Mouse (Mus musculus): Measurements from ENCODE around the gene Kctd19. TPM values are rescaled to one million over a fixed set of nuclear protein-coding genes. Genes with fewer than 3 reads are reported as not detected.

Gene Kctd19
- polyA plus RNA-seq, 1 experiment from 2014 or later, result not detected

DNA sequence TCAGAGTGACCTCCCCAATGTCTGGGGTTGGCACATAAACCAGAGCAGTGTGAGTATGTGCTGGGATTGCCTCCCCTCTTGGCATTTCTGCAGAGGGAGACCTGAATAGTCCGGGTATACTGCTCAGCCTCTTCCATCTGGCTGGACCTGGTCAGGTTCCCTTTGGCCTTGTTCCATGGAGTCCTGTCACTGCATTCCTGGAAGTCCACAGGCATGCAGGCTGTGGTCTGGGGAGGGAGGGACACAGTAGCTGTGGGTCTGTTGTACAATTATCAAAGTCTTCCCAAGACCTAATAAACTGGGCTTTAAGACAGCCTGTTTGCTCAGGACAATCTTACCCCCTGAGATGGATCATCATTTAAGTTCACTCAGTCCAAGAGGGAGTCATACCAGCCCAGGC lies 26.2 kb downstream of the Kctd19 start:
- Histone ChIP-seq H3K27me3 (replicated peaks; ENCODE audit: control insufficient read depth, insufficient read depth, low read length) (no peaks in the 10 kb centered on the region), H3K4me1 (replicated peaks; ENCODE audit: control insufficient read depth, insufficient read depth, low read length) (no peaks in the 10 kb centered on the region), H3K9me3 (ENCODE audit: control insufficient read depth, low read length) (no peaks in the 10 kb centered on the region), H3K4me3 (ENCODE audit: low read depth, low read length) (no peak overlapping the region), H3K9ac (ENCODE audit: low read length) (no peak overlapping the region), H3K27ac (ENCODE audit: low read depth) (no peak overlapping the region), H3K36me3 (ENCODE audit: control insufficient read depth, insufficient read depth, low read length) (no peaks in the 10 kb centered on the region), H3K4me2 (ENCODE audit: low read length) (no peak overlapping the region)
- no peak for DNase-seq (ENCODE audit: low spot score)
- ATAC-seq (replicated peaks; ENCODE audit: low FRiP score, low TSS enrichment, low read depth), result no peak
- 56% methylated on average over 1 of the region's 1 CpGs for whole genome bisulfite sequencing

DNA sequence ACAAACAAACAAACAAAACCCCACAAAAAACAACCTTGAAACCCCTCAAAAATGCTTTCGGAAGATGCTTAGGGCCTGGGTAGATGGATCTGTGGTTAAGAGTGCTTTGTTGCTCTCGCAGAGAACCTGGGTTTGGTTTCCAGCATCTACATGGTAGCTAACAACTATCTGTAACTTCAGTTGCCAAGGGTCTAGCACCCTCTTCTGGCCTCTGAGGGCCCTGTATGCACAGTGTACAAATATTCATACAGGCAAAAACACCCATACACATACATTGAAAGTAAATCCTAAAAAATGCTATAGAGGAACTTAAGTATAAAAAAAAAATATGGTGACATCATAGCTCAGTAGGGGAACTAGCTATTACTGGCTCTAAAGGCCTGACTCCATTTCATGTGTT lies 29.2 kb downstream of the Kctd19 start:
- Histone ChIP-seq H3K4me2 (ENCODE audit: low read length) (no peak overlapping the region), H3K9ac (ENCODE audit: low read length) (no peak overlapping the region), H3K27me3 (replicated peaks; ENCODE audit: control insufficient read depth, insufficient read depth, low read length) (no peaks in the 10 kb centered on the region), H3K4me3 (ENCODE audit: low read depth, low read length) (no peak overlapping the region), H3K4me1 (replicated peaks; ENCODE audit: control insufficient read depth, insufficient read depth, low read length) (no peaks in the 10 kb centered on the region), H3K27ac (ENCODE audit: low read depth) (no peak overlapping the region), H3K36me3 (ENCODE audit: control insufficient read depth, insufficient read depth, low read length) (no peaks in the 10 kb centered on the region), H3K9me3 (ENCODE audit: control insufficient read depth, low read length) (no peaks in the 10 kb centered on the region)
- WGBS, result 99% methylated on average over 2 of the region's 2 CpGs
- DNase-seq (ENCODE audit: low spot score) (no peak), ATAC-seq (replicated peaks; ENCODE audit: low FRiP score, low TSS enrichment, low read depth) (no peak)

DNA sequence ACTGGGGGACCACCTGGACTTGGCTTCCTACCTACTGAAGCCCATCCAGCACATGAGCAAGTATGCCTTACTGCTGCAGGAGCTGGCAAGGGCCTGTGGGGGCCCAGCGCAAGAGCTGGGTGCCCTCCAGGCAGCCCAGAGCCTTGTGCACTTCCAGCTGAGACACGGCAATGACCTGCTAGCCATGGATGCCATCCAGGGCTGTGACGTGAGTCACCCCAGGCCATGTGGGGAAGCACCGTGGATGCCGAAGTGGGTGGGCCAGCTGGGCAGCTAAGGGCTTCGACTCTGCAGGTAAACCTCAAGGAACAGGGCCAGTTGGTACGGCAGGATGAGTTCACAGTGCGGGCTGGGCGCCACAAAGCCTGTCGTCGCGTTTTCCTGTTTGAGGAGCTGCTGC lies 33.0 kb downstream of the Kctd19 start:
- H3K4me1 ChIP-seq (replicated peaks; ENCODE audit: control insufficient read depth, insufficient read depth, low read length), result 0 out of 2 replicates have a peak, but pooled peaks cover 6% of the 10 kb centered on the region
- ATAC-seq (replicated peaks; ENCODE audit: low FRiP score, low TSS enrichment, low read depth), result no peak
- 81% methylated on average over 12 of the region's 12 CpGs for WGBS
- no peak overlapping the region for H3K4me2 ChIP-seq (ENCODE audit: low read length)
- no peak overlapping the region for H3K9ac ChIP-seq (ENCODE audit: low read length)
- H3K36me3 ChIP-seq (ENCODE audit: control insufficient read depth, insufficient read depth, low read length), result no peaks in the 10 kb centered on the region
- no peaks in the 10 kb centered on the region for H3K9me3 ChIP-seq (ENCODE audit: control insufficient read depth, low read length)
- H3K27me3 ChIP-seq (replicated peaks; ENCODE audit: control insufficient read depth, insufficient read depth, low read length), result no peaks in the 10 kb centered on the region
- no peak for DNase-seq (ENCODE audit: low spot score)
- no peak overlapping the region for H3K4me3 ChIP-seq (ENCODE audit: low read depth, low read length)
- no peak overlapping the region for H3K27ac ChIP-seq (ENCODE audit: low read depth)

DNA sequence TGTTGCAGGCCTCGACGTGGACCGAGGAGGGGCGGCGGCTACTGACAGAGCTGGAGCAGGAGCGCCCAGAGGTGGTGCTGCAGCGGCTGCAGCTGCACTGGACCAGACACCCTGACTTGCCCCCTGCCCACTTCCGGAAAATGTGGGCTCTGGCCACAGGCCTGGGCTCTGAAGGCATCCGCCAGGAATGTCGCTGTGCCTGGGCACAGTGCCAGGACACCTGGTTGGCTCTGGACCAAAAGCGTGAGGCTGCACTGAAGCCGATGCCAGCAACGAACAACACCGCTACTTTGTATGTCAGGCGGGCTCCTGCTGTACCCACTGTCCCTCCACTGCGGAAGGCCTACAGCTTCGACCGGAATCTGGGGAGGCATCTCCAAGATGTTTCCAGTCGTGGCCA lies 34.6 kb downstream of the Kctd19 start:
- Histone ChIP-seq H3K4me3 (ENCODE audit: low read depth, low read length) (no peak overlapping the region), H3K9ac (ENCODE audit: low read length) (no peak overlapping the region), H3K4me2 (ENCODE audit: low read length) (no peak overlapping the region), H3K27me3 (replicated peaks; ENCODE audit: control insufficient read depth, insufficient read depth, low read length) (no peaks in the 10 kb centered on the region), H3K27ac (ENCODE audit: low read depth) (no peak overlapping the region), H3K4me1 (replicated peaks; ENCODE audit: control insufficient read depth, insufficient read depth, low read length) (0 out of 2 replicates have a peak, but pooled peaks cover 6% of the 10 kb centered on the region), H3K9me3 (ENCODE audit: control insufficient read depth, low read length) (peaks cover 3% of the 10 kb centered on the region; the same call in 1 of the 2 replicates), H3K36me3 (ENCODE audit: control insufficient read depth, insufficient read depth, low read length) (no peaks in the 10 kb centered on the region)
- DNase-seq (ENCODE audit: low spot score), result no peak
- WGBS, result 63% methylated on average over 19 of the region's 19 CpGs
- no peak for ATAC-seq (replicated peaks; ENCODE audit: low FRiP score, low TSS enrichment, low read depth)

DNA sequence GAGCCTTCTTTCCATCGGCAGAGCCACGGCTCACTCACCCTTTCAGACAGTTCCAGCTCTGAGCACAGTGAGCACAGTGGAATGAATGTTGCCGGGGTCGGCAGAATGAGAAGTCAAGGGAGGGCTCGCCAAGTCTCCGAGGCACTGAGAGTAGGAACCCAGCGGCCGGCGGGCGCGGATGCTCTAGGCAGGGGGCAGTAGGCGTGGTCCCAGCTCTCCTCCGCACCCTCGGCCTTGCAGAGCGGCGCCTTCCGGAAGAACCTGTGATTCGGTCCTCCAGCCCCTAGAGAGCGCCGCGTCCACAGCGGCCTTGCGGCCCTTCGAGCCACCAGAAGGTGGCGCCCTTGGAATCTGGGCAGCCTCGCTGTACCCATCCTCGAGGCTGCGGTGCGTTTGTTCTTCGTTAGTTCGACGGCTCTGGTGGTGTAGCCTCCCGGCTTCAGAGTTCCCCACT lies 38.8 kb downstream of the Kctd19 start:
- 0 out of 2 replicates have a peak, but pooled peaks cover 6% of the 10 kb centered on the region for H3K4me1 ChIP-seq (replicated peaks; ENCODE audit: control insufficient read depth, insufficient read depth, low read length)
- WGBS, result 25% methylated on average over 33 of the region's 33 CpGs
- no peak overlapping the region for H3K4me3 ChIP-seq (ENCODE audit: low read depth, low read length)
- H3K27me3 ChIP-seq (replicated peaks; ENCODE audit: control insufficient read depth, insufficient read depth, low read length), result no peaks in the 10 kb centered on the region
- ATAC-seq (replicated peaks; ENCODE audit: low FRiP score, low TSS enrichment, low read depth) (peak; percentile 47; the same call in 1 of the 2 replicates), DNase-seq (ENCODE audit: low spot score) (peak; percentile 76)
- H3K27ac ChIP-seq (ENCODE audit: low read depth), result no peak overlapping the region
- peaks cover 3% of the 10 kb centered on the region; the same call in 1 of the 2 replicates for H3K9me3 ChIP-seq (ENCODE audit: control insufficient read depth, low read length)
- peak overlapping the region; percentile 48 for H3K4me2 ChIP-seq (ENCODE audit: low read length)
- H3K36me3 ChIP-seq (ENCODE audit: control insufficient read depth, insufficient read depth, low read length), result no peaks in the 10 kb centered on the region
- H3K9ac ChIP-seq (ENCODE audit: low read length), result no peak overlapping the region

DNA sequence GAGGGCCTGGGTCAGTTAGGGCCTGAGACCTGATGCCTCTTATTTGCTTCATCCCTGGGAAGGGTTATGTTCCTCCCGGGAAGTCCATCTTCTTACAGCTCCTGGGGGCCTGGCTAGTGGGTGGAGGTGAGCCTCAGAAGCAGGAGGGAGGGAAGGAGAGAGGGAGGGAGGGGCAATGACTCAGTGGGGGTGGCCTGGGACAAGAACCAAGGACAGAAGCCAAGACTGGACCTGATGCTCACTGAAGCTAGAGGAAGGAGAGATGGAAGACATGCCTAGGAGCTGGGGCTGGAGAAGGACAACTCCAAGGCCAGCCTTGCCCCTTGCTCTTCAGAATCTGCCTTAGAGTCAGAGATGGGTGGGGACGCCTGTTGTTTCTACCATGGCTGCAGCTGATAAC lies 40.3 kb downstream of the Kctd19 start, which contains the start of gene Plekhg4:
Gene Plekhg4 (plus strand): TSS at position 243 of the 400 bp plus-strand sequence.
- no peak within 1 kb of the TSS for H3K9ac ChIP-seq (ENCODE audit: low read length)
- H3K4me3 ChIP-seq (ENCODE audit: low read depth, low read length), result no peak within 1 kb of the TSS
- ATAC-seq (replicated peaks; ENCODE audit: low FRiP score, low TSS enrichment, low read depth) (no peak), DNase-seq (ENCODE audit: low spot score) (no peak)
- H3K9me3 ChIP-seq (ENCODE audit: control insufficient read depth, low read length), result peaks cover 3% of the 10 kb centered on the region; the same call in 1 of the 2 replicates
- H3K27me3 ChIP-seq (replicated peaks; ENCODE audit: control insufficient read depth, insufficient read depth, low read length), result no peaks in the 10 kb centered on the region
- H3K4me1 ChIP-seq (replicated peaks; ENCODE audit: control insufficient read depth, insufficient read depth, low read length), result no peaks in the 10 kb centered on the region
- H3K27ac ChIP-seq (ENCODE audit: low read depth), result no peak within 1 kb of the TSS
- peak within 1 kb of the TSS; percentile 48; the same call in 1 of the 2 replicates for H3K4me2 ChIP-seq (ENCODE audit: low read length)
- peaks cover 4% of the 10 kb centered on the region; the same call in 1 of the 2 replicates for H3K36me3 ChIP-seq (ENCODE audit: control insufficient read depth, insufficient read depth, low read length)
- WGBS, result 48% methylated on average over 2 of the region's 2 CpGs

DNA sequence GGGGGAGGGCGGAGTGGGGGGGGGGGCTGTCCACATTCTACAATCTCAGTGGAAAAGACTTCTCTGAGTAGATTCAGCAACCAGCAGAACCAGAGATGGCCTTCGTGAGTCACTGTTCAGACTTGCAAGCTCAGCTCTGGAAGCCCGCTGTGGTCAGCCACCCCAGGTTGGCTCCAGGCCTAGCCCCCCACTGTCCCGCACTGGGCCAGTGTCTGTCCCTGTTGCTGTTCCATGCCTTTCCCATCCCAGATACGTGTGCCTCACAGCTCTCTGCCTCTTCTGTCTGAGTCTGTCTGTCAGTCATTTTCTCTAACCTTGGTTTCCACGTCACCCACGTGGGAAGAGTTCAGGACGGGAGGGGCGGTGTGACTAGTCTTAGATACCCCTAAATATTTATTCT lies 40.8 kb downstream of the Kctd19 start:
- Histone ChIP-seq H3K9ac (ENCODE audit: low read length) (no peak overlapping the region), H3K27me3 (replicated peaks; ENCODE audit: control insufficient read depth, insufficient read depth, low read length) (no peaks in the 10 kb centered on the region), H3K4me1 (replicated peaks; ENCODE audit: control insufficient read depth, insufficient read depth, low read length) (no peaks in the 10 kb centered on the region), H3K4me3 (ENCODE audit: low read depth, low read length) (no peak overlapping the region), H3K4me2 (ENCODE audit: low read length) (no peak overlapping the region), H3K9me3 (ENCODE audit: control insufficient read depth, low read length) (peaks cover 3% of the 10 kb centered on the region; the same call in 1 of the 2 replicates), H3K27ac (ENCODE audit: low read depth) (no peak overlapping the region), H3K36me3 (ENCODE audit: control insufficient read depth, insufficient read depth, low read length) (peaks cover 4% of the 10 kb centered on the region; the same call in 1 of the 2 replicates)
- 79% methylated on average over 9 of the region's 9 CpGs for WGBS
- ATAC-seq (replicated peaks; ENCODE audit: low FRiP score, low TSS enrichment, low read depth), result no peak
- no peak for DNase-seq (ENCODE audit: low spot score)

- WGBS, result 69% methylated on average over 2 of the region's 2 CpGs
- Histone ChIP-seq H3K4me2 (ENCODE audit: low read length) (no peak overlapping the region), H3K36me3 (ENCODE audit: control insufficient read depth, insufficient read depth, low read length) (peaks cover 4% of the 10 kb centered on the region; the same call in 1 of the 2 replicates)
Observed at GRCm38 (mm10) chr8:105367107-105367506, 46.2 kb downstream of the Kctd19 start.

More at GRCm38 (mm10) chr8:105367107-105367506, 46.2 kb downstream of the Kctd19 start:
- H3K9me3 ChIP-seq (ENCODE audit: control insufficient read depth, low read length), result no peaks in the 10 kb centered on the region
- H3K4me1 ChIP-seq (replicated peaks; ENCODE audit: control insufficient read depth, insufficient read depth, low read length), result no peaks in the 10 kb centered on the region
- H3K27ac ChIP-seq (ENCODE audit: low read depth), result no peak overlapping the region
- no peak overlapping the region for H3K9ac ChIP-seq (ENCODE audit: low read length)
- no peaks in the 10 kb centered on the region for H3K27me3 ChIP-seq (replicated peaks; ENCODE audit: control insufficient read depth, insufficient read depth, low read length)
- no peak overlapping the region for H3K4me3 ChIP-seq (ENCODE audit: low read depth, low read length)
- DNase-seq (ENCODE audit: low spot score), result no peak
- no peak for ATAC-seq (replicated peaks; ENCODE audit: low FRiP score, low TSS enrichment, low read depth)
